Mouse (Mus musculus) embryonic facial prominence, embryonic 10.5 days (tissue): ENCODE data around the gene Castor1. TPM values are rescaled to one million over a fixed set of nuclear protein-coding genes. Genes with fewer than 3 reads are reported as not detected.

ENCODE experiments used
- DNase-seq: peaks from one replicate; pipeline ENCODE4 v3.0.0-alpha.2; 2017; ENCODE audit warnings: low spot score
- H3K27ac ChIP-seq: fragments of 300-500 bp; sonication (generic); replicated peaks from 2 replicates; pipeline ENCODE4 v1.5.1; 2016; ENCODE audit warnings: mild to moderate bottlenecking
- H3K27me3 ChIP-seq: fragments of 300-500 bp; sonication (generic); replicated peaks from 2 replicates; pipeline ENCODE4 v1.6.1; 2016; ENCODE audit warnings: low read depth, mild to moderate bottlenecking; ENCODE audit not compliant: poor library complexity, severe bottlenecking
- H3K36me3 ChIP-seq: fragments of 300-500 bp; sonication (generic); replicated peaks from 2 replicates; pipeline ENCODE4 v1.6.1; 2016; ENCODE audit warnings: mild to moderate bottlenecking, moderate library complexity
- H3K4me1 ChIP-seq: fragments of 300-500 bp; sonication (generic); 2 replicates; pipeline ENCODE4 v1.6.1; 2016
- H3K4me3 ChIP-seq: fragments of 300-500 bp; sonication (generic); 2 replicates; pipeline ENCODE4 v1.5.1; 2016; ENCODE audit warnings: mild to moderate bottlenecking, moderate library complexity
- H3K9me3 ChIP-seq: fragments of 300-500 bp; sonication (generic); 2 replicates; pipeline ENCODE4 v1.6.1; 2016; ENCODE audit warnings: mild to moderate bottlenecking
- WGBS: fragments of 180-500 bp; shearing (Covaris S2); methylation state at CpG from one replicate; pipeline ENCODE4 v1.1.7; 2016; 5-methylcytosine and 5-hydroxymethylcytosine counted together
- polyA plus RNA-seq: library from polyadenylated mRNA; unstranded; fragments of >200 nt; fragmentation: Nextera tagmentation; extraction: Ambion mirVana; gene quantifications from 2 replicates; pipeline ENCODE4 v1.2.1, GENCODE M21; 2016

Castor1 gene
- polyA plus RNA-seq, 1 experiment from 2014 or later, result 2.4 TPM

- WGBS, result 63% methylated on average over 14 of the region's 14 CpGs
- no peak overlapping the region for H3K4me3 ChIP-seq
- H3K27ac ChIP-seq, result peak overlapping the region; percentile 41; the same call in 1 of the 2 replicates
- peaks cover 51% of the 10 kb centered on the region for H3K27me3 ChIP-seq
- no peaks in the 10 kb centered on the region for H3K36me3 ChIP-seq
- H3K9me3 ChIP-seq, result no peaks in the 10 kb centered on the region
- DNase-seq, result no peak
- peaks cover 44% of the 10 kb centered on the region for H3K4me1 ChIP-seq
Observed at GRCm38 (mm10) chr11:4260463-4261187, 42.6 kb downstream of the Castor1 start.

- Histone ChIP-seq H3K27me3 (peaks cover 56% of the 10 kb centered on the region), H3K9me3 (no peaks in the 10 kb centered on the region), H3K4me3 (no peak overlapping the region), H3K27ac (no peak overlapping the region), H3K36me3 (no peaks in the 10 kb centered on the region), H3K4me1 (peaks cover 45% of the 10 kb centered on the region)
- 51% methylated on average over 7 of the region's 7 CpGs for WGBS
- DNase-seq, result peak; percentile 60
Observed at GRCm38 (mm10) chr11:4261188-4261494, 43.1 kb downstream of the Castor1 start.

GRCm38 (mm10) chr11:4261969-4262368, 43.9 kb downstream of the Castor1 start:
- WGBS, result 42% methylated on average over 5 of the region's 5 CpGs
- no peak overlapping the region for H3K27ac ChIP-seq
- peaks cover 53% of the 10 kb centered on the region for H3K4me1 ChIP-seq
- H3K4me3 ChIP-seq, result no peak overlapping the region
- H3K27me3 ChIP-seq, result peaks cover 65% of the 10 kb centered on the region
- H3K36me3 ChIP-seq, result no peaks in the 10 kb centered on the region
- no peaks in the 10 kb centered on the region for H3K9me3 ChIP-seq
- DNase-seq, result no peak

- Histone ChIP-seq H3K9me3 (no peaks in the 10 kb centered on the region), H3K27me3 (peaks cover 73% of the 10 kb centered on the region), H3K27ac (no peak overlapping the region), H3K36me3 (no peaks in the 10 kb centered on the region), H3K4me3 (no peak overlapping the region), H3K4me1 (peaks cover 59% of the 10 kb centered on the region)
- WGBS, result 16% methylated on average over 7 of the region's 7 CpGs
- DNase-seq, result peak; percentile 39
Observed at GRCm38 (mm10) chr11:4262847-4263246, 44.8 kb downstream of the Castor1 start.

- Histone ChIP-seq H3K27ac (no peak overlapping the region), H3K4me1 (peaks cover 59% of the 10 kb centered on the region), H3K27me3 (peaks cover 78% of the 10 kb centered on the region), H3K36me3 (no peaks in the 10 kb centered on the region), H3K9me3 (no peaks in the 10 kb centered on the region), H3K4me3 (no peak overlapping the region)
- DNase-seq, result no peak
- WGBS, result 25% methylated on average over 1 of the region's 1 CpGs
Observed at GRCm38 (mm10) chr11:4263296-4263695, 45.3 kb downstream of the Castor1 start.

- Histone ChIP-seq H3K4me1 (peaks cover 55% of the 10 kb centered on the region), H3K4me3 (no peak overlapping the region), H3K27ac (0 out of 2 replicates have a peak overlapping the region, but pooled peaks have one; percentile 6), H3K9me3 (no peaks in the 10 kb centered on the region), H3K27me3 (peaks cover 86% of the 10 kb centered on the region), H3K36me3 (no peaks in the 10 kb centered on the region)
- 59% methylated on average over 7 of the region's 7 CpGs for WGBS
- no peak for DNase-seq
Observed at GRCm38 (mm10) chr11:4264066-4264465, 46.0 kb downstream of the Castor1 start.

- Histone ChIP-seq H3K36me3 (no peaks in the 10 kb centered on the region), H3K4me3 (peak overlapping the region; percentile 64), H3K9me3 (no peaks in the 10 kb centered on the region), H3K4me1 (peaks cover 51% of the 10 kb centered on the region), H3K27me3 (peaks cover 97% of the 10 kb centered on the region), H3K27ac (peak overlapping the region; percentile 67)
- peak; percentile 65 for DNase-seq
- WGBS, result 1% methylated on average over 61 of the region's 61 CpGs
Observed at GRCm38 (mm10) chr11:4266271-4267201, 48.5 kb downstream of the Castor1 start.

GRCm38 (mm10) chr11:4267202-4267578, 49.2 kb downstream of the Castor1 start:
- Histone ChIP-seq H3K27ac (peak overlapping the region; percentile 67; the same call in 1 of the 2 replicates), H3K9me3 (no peaks in the 10 kb centered on the region), H3K36me3 (no peaks in the 10 kb centered on the region), H3K27me3 (peaks cover 96% of the 10 kb centered on the region), H3K4me1 (peaks cover 48% of the 10 kb centered on the region), H3K4me3 (peak overlapping the region; percentile 64)
- 3% methylated on average over 13 of the region's 13 CpGs for WGBS
- peak; percentile 34 for DNase-seq

GRCm38 (mm10) chr11:4268500-4268899, 50.5 kb downstream of the Castor1 start:
- WGBS, result 85% methylated on average over 6 of the region's 6 CpGs
- peaks cover 35% of the 10 kb centered on the region for H3K4me1 ChIP-seq
- no peaks in the 10 kb centered on the region for H3K36me3 ChIP-seq
- H3K27ac ChIP-seq, result no peak overlapping the region
- H3K4me3 ChIP-seq, result no peak overlapping the region
- DNase-seq, result no peak
- no peaks in the 10 kb centered on the region for H3K9me3 ChIP-seq
- H3K27me3 ChIP-seq, result peaks cover 89% of the 10 kb centered on the region

GRCm38 (mm10) chr11:4270744-4271459, 52.9 kb downstream of the Castor1 start:
- H3K36me3 ChIP-seq, result no peaks in the 10 kb centered on the region
- H3K4me3 ChIP-seq, result no peak overlapping the region
- H3K27me3 ChIP-seq, result peaks cover 65% of the 10 kb centered on the region
- peak; percentile 50 for DNase-seq
- peaks cover 30% of the 10 kb centered on the region for H3K4me1 ChIP-seq
- 16% methylated on average over 20 of the region's 20 CpGs for WGBS
- H3K27ac ChIP-seq, result peak overlapping the region; percentile 67
- H3K9me3 ChIP-seq, result no peaks in the 10 kb centered on the region

GRCm38 (mm10) chr11:4271544-4271943, 53.5 kb downstream of the Castor1 start:
- Histone ChIP-seq H3K4me3 (no peak overlapping the region), H3K9me3 (no peaks in the 10 kb centered on the region), H3K27me3 (peaks cover 59% of the 10 kb centered on the region), H3K4me1 (peaks cover 31% of the 10 kb centered on the region), H3K36me3 (no peaks in the 10 kb centered on the region), H3K27ac (no peak overlapping the region)
- no peak for DNase-seq
- 52% methylated on average over 11 of the region's 11 CpGs for WGBS
